Mouse (Mus musculus): ENCODE results near the gene Copg1. TPM values are rescaled to one million over a fixed set of nuclear protein-coding genes. Genes with fewer than 3 reads are reported as not detected.

The Copg1 gene
- total and polyA plus RNA-seq, 3 experiments: 78.3 to 91.9 (median 85.1) TPM

GRCm38 (mm10) chr6:87886721-87887120 is 893 bp upstream of the Copg1 start:
- dilution Hi-C loops (cut with MboI; ENCODE audit: extremely low pct_ligation_motif_present, extremely low pct_unique_long_range_greater_than_20kb, low sequenced_read_pairs): no loop called here
- no peak overlapping the region for H3K4me2 ChIP-seq (ENCODE audit: insufficient read depth, low read depth, poor library complexity, severe bottlenecking)
- peaks cover 23 to 29% of the 10 kb centered on the region in 2 experiments for H3K36me3 ChIP-seq (replicated peaks in 1 of 2; ENCODE audit: control insufficient read depth in 1 of 2, insufficient read depth in 1 of 2, low read length in 1 of 2)

GRCm38 (mm10) chr6:87893931-87894330 is 6.3 kb downstream of the Copg1 start:
- H3K9ac ChIP-seq (ENCODE audit: insufficient read depth, low read depth): no peak overlapping the region
- H3K36me3 ChIP-seq (replicated peaks in 1 of 2; ENCODE audit: control insufficient read depth in 1 of 2, insufficient read depth in 1 of 2, low read length in 1 of 2): peaks cover 92 to 98% of the 10 kb centered on the region in 2 experiments
- H3K9me3 ChIP-seq (replicated peaks; ENCODE audit: low read length): no peaks in the 10 kb centered on the region
- H3K27me3 ChIP-seq (replicated peaks): no peaks in the 10 kb centered on the region
- H3K79me2 ChIP-seq (replicated peaks; ENCODE audit: control insufficient read depth, extremely low read depth, insufficient read depth, poor library complexity, severe bottlenecking): peaks cover 9% of the 10 kb centered on the region
- no peak for DNase-seq (ENCODE audit: extremely low read depth)
- no peak overlapping the region for H3K27ac ChIP-seq (ENCODE audit: insufficient read depth, low read depth)
- in situ Hi-C loops (cut with MboI; ENCODE audit: low pct_ligation_motif_present, low pct_unique_long_range_greater_than_20kb, low sequenced_read_pairs): no loop called here
- no peak overlapping the region for H3K4me3 ChIP-seq (replicated peaks in 1 of 3; ENCODE audit: low read depth in 2 of 3, low read length in 2 of 3, poor library complexity in 1 of 3)
- dilution Hi-C loops (cut with MboI; ENCODE audit: extremely low pct_ligation_motif_present, extremely low pct_unique_long_range_greater_than_20kb, low sequenced_read_pairs): no loop called here
- H3K4me1 ChIP-seq (ENCODE audit: control insufficient read depth in 1 of 2, insufficient read depth in 2 of 2): peaks cover 2 to 11% of the 10 kb centered on the region in 2 experiments
- no peak for TF ChIP-seq RCOR1 (conservative IDR thresholded peaks at IDR 0.05; ENCODE audit: low read depth, low read length)
- TF ChIP-seq PAX5 (IDR thresholded peaks at IDR 0.05; ENCODE audit: low read length): no peak
- TF ChIP-seq SIN3A (IDR thresholded peaks at IDR 0.05; ENCODE audit: low read length): no peak
- TF ChIP-seq MEF2A (IDR thresholded peaks at IDR 0.05; ENCODE audit: borderline replicate concordance, low read depth, low read length): no peak
- no peak for TF ChIP-seq E2F4 (IDR thresholded peaks at IDR 0.05; ENCODE audit: insufficient replicate concordance, low read depth, low read length)
- no peak for TF ChIP-seq POLR2A (IDR thresholded peaks at IDR 0.05; ENCODE audit: low read depth, low read length)
- no peak for TF ChIP-seq ZNF384 (IDR thresholded peaks at IDR 0.05; ENCODE audit: low read depth, low read length)
- TF ChIP-seq ETS1 (conservative IDR thresholded peaks at IDR 0.05; ENCODE audit: low read depth, low read length): no peak
- no peak for TF ChIP-seq IRF4 (IDR thresholded peaks at IDR 0.05; ENCODE audit: low read depth, low read length)
- no peak for TF ChIP-seq NRF1 (IDR thresholded peaks at IDR 0.05; ENCODE audit: low read depth, low read length)
- no peak for TF ChIP-seq MYC (IDR thresholded peaks at IDR 0.05; ENCODE audit: low read depth, low read length)
- TF ChIP-seq JUN (IDR thresholded peaks at IDR 0.05; ENCODE audit: insufficient read depth, low read depth, low read length): no peak
- TF ChIP-seq MXI1 (IDR thresholded peaks at IDR 0.05; ENCODE audit: low read depth, low read length): no peak
- TF ChIP-seq RAD21 (IDR thresholded peaks at IDR 0.05; ENCODE audit: low read depth, low read length): no peak
- no peak for TF ChIP-seq ELF1 (IDR thresholded peaks at IDR 0.05; ENCODE audit: low read depth, low read length)
- TF ChIP-seq CHD1 (IDR thresholded peaks at IDR 0.05; ENCODE audit: low read depth, low read length): no peak
- no peak for TF ChIP-seq UBTF (IDR thresholded peaks at IDR 0.05; ENCODE audit: low read depth, low read length)
- TF ChIP-seq HCFC1 (IDR thresholded peaks at IDR 0.05; ENCODE audit: low read depth, low read length): no peak
- no peak for TF ChIP-seq CHD2 (IDR thresholded peaks at IDR 0.05; ENCODE audit: low read length)
- TF ChIP-seq JUND (conservative IDR thresholded peaks at IDR 0.05; ENCODE audit: low read depth, low read length): no peak
- no peak overlapping the region for H3K4me2 ChIP-seq (ENCODE audit: insufficient read depth, low read depth, poor library complexity, severe bottlenecking)

More at GRCm38 (mm10) chr6:87886721-87887120, 893 bp upstream of the Copg1 start:
- in situ Hi-C loops (cut with MboI; ENCODE audit: low pct_ligation_motif_present, low pct_unique_long_range_greater_than_20kb, low sequenced_read_pairs): no loop called here
- Histone ChIP-seq H3K4me1 (ENCODE audit: control insufficient read depth in 1 of 2, insufficient read depth in 2 of 2) (peaks cover 5 to 23% of the 10 kb centered on the region in 2 experiments), H3K9me3 (replicated peaks; ENCODE audit: low read length) (no peaks in the 10 kb centered on the region), H3K9ac (ENCODE audit: insufficient read depth, low read depth) (no peak overlapping the region), H3K4me3 (replicated peaks in 1 of 3; ENCODE audit: low read depth in 2 of 3, low read length in 2 of 3, poor library complexity in 1 of 3) (no peak overlapping the region), H3K27ac (ENCODE audit: insufficient read depth, low read depth) (no peak overlapping the region), H3K27me3 (replicated peaks) (peaks cover 3% of the 10 kb centered on the region), H3K79me2 (replicated peaks; ENCODE audit: control insufficient read depth, extremely low read depth, insufficient read depth, poor library complexity, severe bottlenecking) (peaks cover 18% of the 10 kb centered on the region)
- no peak for TF ChIP-seq MAFK (IDR thresholded peaks at IDR 0.05; ENCODE audit: insufficient replicate concordance, low read length)
- TF ChIP-seq RAD21 (IDR thresholded peaks at IDR 0.05; ENCODE audit: low read depth, low read length): no peak
- TF ChIP-seq JUN (IDR thresholded peaks at IDR 0.05; ENCODE audit: insufficient read depth, low read depth, low read length): no peak
- TF ChIP-seq E2F4 (IDR thresholded peaks at IDR 0.05; ENCODE audit: insufficient replicate concordance, low read depth, low read length): no peak
- no peak for TF ChIP-seq POLR2AphosphoS2 (IDR thresholded peaks at IDR 0.05; ENCODE audit: low read depth, low read length)
- TF ChIP-seq TCF12 (IDR thresholded peaks at IDR 0.05; ENCODE audit: low read depth, low read length): no peak
- TF ChIP-seq SIN3A (IDR thresholded peaks at IDR 0.05; ENCODE audit: low read length): no peak
- TF ChIP-seq GABPA (IDR thresholded peaks at IDR 0.05; ENCODE audit: insufficient replicate concordance, low read depth, low read length): no peak
- no peak for TF ChIP-seq MYC (IDR thresholded peaks at IDR 0.05; ENCODE audit: low read depth, low read length)
- TF ChIP-seq TBP (conservative IDR thresholded peaks at IDR 0.05; ENCODE audit: low read depth, low read length): no peak
- no peak for TF ChIP-seq PAX5 (IDR thresholded peaks at IDR 0.05; ENCODE audit: low read length)
- TF ChIP-seq ZC3H11A (IDR thresholded peaks at IDR 0.05; ENCODE audit: low read depth, low read length): no peak
- TF ChIP-seq JUND (conservative IDR thresholded peaks at IDR 0.05; ENCODE audit: low read depth, low read length): no peak
- no peak for TF ChIP-seq HCFC1 (IDR thresholded peaks at IDR 0.05; ENCODE audit: low read depth, low read length)
- no peak for TF ChIP-seq MAX (IDR thresholded peaks at IDR 0.05; ENCODE audit: low read length)
- TF ChIP-seq MXI1 (IDR thresholded peaks at IDR 0.05; ENCODE audit: low read depth, low read length): no peak
- TF ChIP-seq POLR2A (IDR thresholded peaks at IDR 0.05; ENCODE audit: low read depth, low read length): no peak
- DNase-seq (ENCODE audit: extremely low read depth): no peak
